Mouse (Mus musculus) cortical plate, adult 2 months (tissue): Measurements from ENCODE around the gene Eno1. TPM values are rescaled to one million over a fixed set of nuclear protein-coding genes. Genes with fewer than 3 reads are reported as not detected.
A peak's percentile ranks its signal among the peaks of the same experiment; 100 is the strongest.

Source experiments
- H3K27ac ChIP-seq: fragments of 200-500 bp; 2 replicates; pipeline ENCODE4 v1.5.1; 2012; ENCODE audit warnings: low read length, control low read depth, inconsistent platforms; ENCODE audit not compliant: insufficient read depth
- H3K4me1 ChIP-seq: fragments of 200-500 bp; 2 replicates; pipeline ENCODE4 v1.6.1; 2011; ENCODE audit warnings: low read length; ENCODE audit not compliant: control insufficient read depth, insufficient read depth
- H3K4me3 ChIP-seq: fragments of 200-500 bp; 2 replicates; pipeline ENCODE4 v1.5.1; 2011; ENCODE audit warnings: mild to moderate bottlenecking, low read length, control low read depth; ENCODE audit not compliant: insufficient read depth
- CTCF ChIP-seq: fragments of 200-500 bp; IDR thresholded peaks from 2 replicates; pipeline ENCODE4 v1.5.1; 2011; ENCODE audit warnings: mild to moderate bottlenecking, control low read depth, low read length; ENCODE audit not compliant: insufficient read depth; ENCODE audit errors: extremely low read depth
- POLR2A ChIP-seq: fragments of 200-500 bp; IDR thresholded peaks from 2 replicates; pipeline ENCODE4 v1.6.1; 2011; ENCODE audit warnings: mild to moderate bottlenecking, low read length, control low read depth; ENCODE audit not compliant: insufficient read depth; ENCODE audit errors: extremely low read depth
- polyA plus RNA-seq: library from polyadenylated mRNA; depleted of rRNA; stranded (reverse); fragments of >200 nt; gene quantifications from 2 replicates; pipeline ENCODE4 v1.2.3, GENCODE M21; 2012

Eno1 gene
- polyA plus RNA-seq, 1 experiment = 906 TPM

DNA sequence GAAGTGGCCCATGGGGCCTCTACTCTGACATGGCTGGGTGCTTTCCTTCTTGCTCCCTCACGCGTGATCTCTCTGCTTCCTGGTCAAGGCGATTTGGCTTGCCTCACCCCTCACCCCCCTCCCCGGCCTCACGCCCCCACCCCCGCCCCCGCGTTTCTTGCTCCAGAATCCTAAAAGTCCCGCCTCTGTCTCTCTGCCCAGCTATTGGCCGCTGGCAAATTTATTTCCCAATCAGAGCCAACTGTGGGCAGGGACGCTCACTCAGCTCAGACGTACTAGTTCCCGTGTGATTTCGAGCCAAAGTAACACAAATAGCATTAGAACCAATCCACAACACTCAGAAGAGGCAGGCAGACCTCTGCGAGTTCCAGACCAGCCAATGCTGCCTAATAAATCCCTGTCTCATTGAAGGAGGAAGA, 24.0 kb upstream of the Eno1 start:
- no peak overlapping the region for H3K4me3 ChIP-seq
- H3K4me1 ChIP-seq = no peaks in the 10 kb centered on the region
- no peak overlapping the region for H3K27ac ChIP-seq
- no peak for TF ChIP-seq POLR2A

DNA sequence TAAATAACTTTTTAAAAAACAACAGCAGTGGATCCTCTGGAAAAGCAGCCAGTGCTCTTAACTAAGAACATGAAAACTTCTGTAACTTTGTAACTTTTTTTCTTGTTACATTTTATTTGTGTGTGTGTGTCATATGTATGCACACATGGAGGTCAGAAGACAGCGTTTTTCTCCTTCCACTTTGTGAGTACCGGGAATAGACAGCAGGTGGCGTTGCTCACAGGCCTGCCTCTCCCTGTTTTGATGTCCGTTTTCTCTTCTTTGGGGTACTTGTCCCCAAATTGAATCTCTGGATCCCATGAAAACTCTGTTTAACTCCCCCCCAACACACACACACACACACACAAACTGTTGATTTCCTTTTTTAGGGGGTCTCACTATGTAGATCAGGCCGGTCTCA, 22.6 kb upstream of the Eno1 start:
- TF ChIP-seq CTCF (peak; percentile 28; the same call in 1 of the 2 replicates), POLR2A (no peak)
- H3K4me3 ChIP-seq = no peak overlapping the region
- no peak overlapping the region for H3K27ac ChIP-seq
- no peaks in the 10 kb centered on the region for H3K4me1 ChIP-seq

DNA sequence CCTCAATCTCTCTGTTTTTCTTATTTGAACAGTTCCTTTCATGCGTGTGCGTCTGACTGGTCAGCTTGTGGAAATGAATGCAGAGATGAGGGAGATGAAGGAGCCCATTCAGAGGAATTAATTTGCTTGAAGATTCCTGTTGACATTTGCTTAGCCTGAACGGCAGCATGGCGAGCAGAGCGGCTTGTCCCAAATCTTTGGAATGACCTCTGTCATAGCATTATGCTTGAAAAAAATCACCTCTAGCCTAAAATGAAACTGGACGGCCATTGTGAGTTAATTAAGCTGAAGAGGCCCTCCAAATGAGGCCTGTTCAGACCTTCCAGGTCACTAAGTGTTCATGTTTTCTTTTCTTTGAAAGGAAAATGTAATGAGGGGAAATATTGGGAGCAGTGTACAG, 20.1 kb upstream of the Eno1 start:
- TF ChIP-seq POLR2A (no peak), CTCF (no peak)
- H3K4me1 ChIP-seq = no peaks in the 10 kb centered on the region
- H3K27ac ChIP-seq = no peak overlapping the region
- no peak overlapping the region for H3K4me3 ChIP-seq

DNA sequence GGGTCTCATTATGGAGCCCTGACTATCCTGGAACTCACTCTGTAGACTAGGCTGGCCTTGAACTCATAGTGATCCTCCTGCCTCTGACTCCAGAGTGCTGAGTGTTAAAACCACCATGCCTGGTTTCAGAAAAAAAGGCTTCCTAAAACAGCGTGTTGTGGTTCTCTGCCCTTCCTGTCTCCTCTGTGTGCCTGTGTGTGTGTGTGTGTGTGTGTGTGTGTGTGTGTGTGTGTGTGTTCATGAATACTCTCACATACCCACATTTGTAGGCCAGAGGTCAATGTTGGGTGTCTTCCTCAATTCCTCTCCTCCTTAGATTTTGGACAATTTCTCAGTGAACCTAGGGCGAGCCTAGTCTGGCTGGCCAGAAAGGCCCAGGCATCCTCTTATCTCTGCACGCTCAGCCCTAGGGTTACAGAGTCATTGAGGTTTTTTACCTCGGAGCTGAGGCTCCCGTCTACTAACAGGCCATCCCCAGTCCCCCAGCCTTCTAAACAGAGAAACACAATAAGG, 19.4 kb upstream of the Eno1 start:
- no peak overlapping the region for H3K27ac ChIP-seq
- TF ChIP-seq CTCF (no peak), POLR2A (no peak)
- H3K4me1 ChIP-seq = no peaks in the 10 kb centered on the region
- no peak overlapping the region for H3K4me3 ChIP-seq

DNA sequence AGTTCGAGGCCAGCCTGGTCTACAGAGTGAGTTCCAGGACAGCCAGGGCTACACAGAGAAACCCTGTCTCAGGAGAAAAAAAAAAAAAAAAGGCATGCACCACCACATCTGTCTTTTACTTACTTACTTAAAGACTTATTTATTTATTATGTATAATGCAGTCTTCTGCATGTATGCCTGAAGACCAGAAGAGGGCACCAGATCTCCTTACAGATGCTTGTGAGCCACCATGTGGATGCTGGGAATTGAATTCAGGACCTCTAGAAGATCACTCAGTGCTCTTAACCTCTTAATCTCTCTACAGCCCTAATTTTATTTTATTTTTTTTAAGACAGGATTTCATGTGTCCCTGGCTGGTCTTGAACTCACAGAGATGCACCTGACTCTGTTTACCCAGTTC, 18.6 kb upstream of the Eno1 start:
- Histone ChIP-seq H3K4me3 (no peak overlapping the region), H3K27ac (no peak overlapping the region), H3K4me1 (no peaks in the 10 kb centered on the region)
- TF ChIP-seq CTCF (no peak), POLR2A (no peak)

DNA sequence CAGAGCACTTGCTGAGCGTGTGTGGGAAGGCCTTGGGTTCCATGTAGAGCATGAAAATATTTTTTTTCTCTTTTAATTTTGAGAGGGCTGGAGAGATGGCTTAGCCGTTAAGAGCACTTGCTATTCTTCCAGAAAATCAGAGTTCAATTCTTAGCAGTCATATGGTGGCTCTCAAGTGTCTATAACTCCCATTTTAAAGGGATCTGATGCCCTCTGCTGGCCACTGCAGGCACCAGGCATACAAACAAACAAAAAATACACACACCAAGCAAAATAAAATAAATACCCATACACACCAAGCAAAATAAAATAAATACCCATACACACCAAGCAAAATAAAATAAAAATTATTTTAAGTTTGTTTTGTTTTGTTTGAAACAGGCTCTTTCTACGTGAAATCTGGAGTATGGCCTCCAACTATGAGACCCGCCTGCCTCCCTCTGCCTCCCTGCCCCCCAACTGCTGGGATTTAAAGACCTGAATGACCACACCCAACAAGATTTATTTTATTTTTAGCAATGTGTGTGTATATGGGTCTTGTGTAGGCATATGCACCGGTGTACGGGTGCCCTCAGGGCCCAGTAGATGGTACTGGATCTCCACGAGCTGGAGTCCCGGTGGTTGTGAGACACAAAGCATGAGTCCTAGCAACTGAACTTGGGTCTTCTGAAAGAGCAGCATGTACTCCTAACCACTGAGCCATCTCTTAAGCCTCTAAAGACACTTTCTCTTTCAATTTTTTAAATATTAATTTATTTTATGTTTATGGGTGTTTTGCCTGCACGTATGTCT, 16.8 kb upstream of the Eno1 start:
- TF ChIP-seq CTCF = peak; percentile 76
- no peak for TF ChIP-seq POLR2A
- H3K27ac ChIP-seq = no peak overlapping the region
- no peaks in the 10 kb centered on the region for H3K4me1 ChIP-seq
- no peak overlapping the region for H3K4me3 ChIP-seq

DNA sequence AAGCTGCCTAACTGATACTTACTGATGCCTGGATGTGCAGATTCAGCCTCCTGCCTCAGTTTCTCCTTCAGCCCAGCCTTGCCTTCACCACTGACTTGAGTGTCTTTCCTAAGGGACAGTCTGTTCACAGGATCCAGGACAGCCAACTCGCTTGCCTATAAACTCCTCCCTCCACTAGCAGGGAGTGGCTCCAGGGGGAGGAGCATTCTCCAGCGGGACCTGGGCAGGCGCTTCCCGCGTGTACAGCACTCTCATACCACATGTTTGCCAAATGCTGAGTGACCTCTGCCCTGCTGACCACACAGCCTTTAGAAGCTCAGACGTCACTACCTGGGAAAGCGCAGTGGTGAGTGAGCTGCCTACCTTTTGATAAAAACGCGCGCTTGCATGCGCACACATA, 15.9 kb upstream of the Eno1 start:
- Histone ChIP-seq H3K27ac (no peak overlapping the region), H3K4me3 (no peak overlapping the region), H3K4me1 (no peaks in the 10 kb centered on the region)
- TF ChIP-seq POLR2A (no peak), CTCF (no peak)

DNA sequence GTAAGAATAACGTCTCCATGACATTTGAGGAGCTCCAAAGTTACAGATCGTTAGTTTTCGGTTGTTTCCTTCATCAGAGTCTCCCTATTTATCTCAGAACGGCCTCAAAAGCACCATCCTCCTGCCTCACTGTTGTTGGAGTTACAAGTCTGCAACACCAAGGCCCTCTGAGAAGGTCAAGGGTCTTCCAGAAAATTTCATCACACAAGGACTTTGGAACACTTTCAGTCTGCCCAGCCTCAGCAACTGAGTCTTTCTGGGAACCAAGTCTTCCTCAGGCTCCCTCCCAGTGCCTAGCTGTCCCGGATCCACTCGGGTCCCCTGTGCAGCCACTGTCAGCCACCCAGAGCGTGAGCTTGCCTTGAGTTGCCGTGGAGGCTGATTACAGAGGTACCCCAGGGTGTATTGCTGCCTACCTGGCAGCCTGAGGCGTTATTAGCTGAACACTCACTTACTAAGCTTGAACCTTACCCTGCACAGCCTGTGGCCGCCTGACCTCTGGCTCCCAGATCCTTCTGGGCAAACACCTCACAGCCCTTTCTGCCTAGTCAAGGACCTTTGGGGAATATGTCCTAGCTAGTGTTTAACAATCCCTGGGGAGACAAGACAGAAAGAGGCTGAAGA, 15.4 kb upstream of the Eno1 start:
- no peaks in the 10 kb centered on the region; the same call in 1 of the 2 replicates for H3K4me1 ChIP-seq
- TF ChIP-seq CTCF (no peak), POLR2A (no peak)
- no peak overlapping the region for H3K27ac ChIP-seq
- H3K4me3 ChIP-seq = no peak overlapping the region

DNA sequence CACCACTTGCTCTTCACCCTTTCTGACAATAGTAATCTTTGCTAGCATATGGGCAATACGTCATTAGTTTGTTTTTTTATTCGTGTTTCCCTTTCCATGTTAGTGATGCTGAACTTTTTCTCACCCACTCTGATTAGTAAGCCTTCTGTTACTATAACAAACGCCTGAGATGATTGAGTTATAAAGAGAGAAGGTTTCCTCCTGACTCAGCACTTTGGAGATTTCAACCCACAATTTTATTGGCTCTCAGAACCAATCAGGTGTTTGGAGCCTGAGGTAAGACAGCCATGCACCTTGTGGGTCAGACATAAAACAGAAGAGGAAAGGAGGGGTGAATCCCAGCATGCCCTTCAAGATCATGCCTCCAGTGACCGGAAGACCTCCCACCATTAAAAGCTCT, 12.7 kb upstream of the Eno1 start:
- no peak overlapping the region for H3K27ac ChIP-seq
- peaks cover 1% of the 10 kb centered on the region; the same call in 1 of the 2 replicates for H3K4me1 ChIP-seq
- TF ChIP-seq POLR2A = no peak
- TF ChIP-seq CTCF = no peak
- no peak overlapping the region for H3K4me3 ChIP-seq

DNA sequence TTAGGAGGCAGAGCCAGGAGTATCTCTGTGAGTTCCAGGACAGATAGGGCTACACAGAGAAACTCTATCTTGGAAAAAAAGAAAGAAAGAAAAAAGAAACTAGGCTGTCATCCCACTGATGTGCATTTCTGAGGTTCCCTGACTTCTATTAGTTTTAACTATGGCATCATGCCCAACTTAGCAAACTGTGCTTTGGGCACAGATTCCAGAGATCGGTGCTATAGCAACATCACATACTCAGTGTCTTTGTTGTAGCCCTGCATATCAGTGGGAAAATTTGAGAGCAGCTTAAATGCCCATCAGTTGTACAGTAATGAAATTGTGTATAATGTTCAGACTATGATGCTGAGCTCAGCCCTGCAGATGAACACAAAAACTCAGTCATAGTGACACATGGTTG, 10.8 kb upstream of the Eno1 start:
- TF ChIP-seq POLR2A = no peak
- TF ChIP-seq CTCF = no peak

More for the DNA sequence above, 10.8 kb upstream of the Eno1 start:
- H3K4me3 ChIP-seq = no peak overlapping the region
- no peak overlapping the region for H3K27ac ChIP-seq
- H3K4me1 ChIP-seq = peaks cover 7% of the 10 kb centered on the region
